Mouse (Mus musculus) pancreas, adult 10 weeks (tissue): ENCODE data around the gene Olfr1288. TPM values are rescaled to one million over a fixed set of nuclear protein-coding genes. Genes with fewer than 3 reads are reported as not detected.

Source experiments
- polyA plus RNA-seq: library from polyadenylated mRNA; stranded (reverse); fragments of 350-450 nt; fragmentation: Illumina TruSeq; extraction: RNeasy Lipid Tissue Mini Kit (QIAGEN cat#74804); gene quantifications from one replicate; pipeline ENCODE4 v1.2.3, GENCODE M21; 2015; ENCODE audit warnings: low read depth, low replicate concordance; ENCODE audit not compliant: insufficient read depth

Gene Olfr1288
- polyA plus RNA-seq = not detected

DNA sequence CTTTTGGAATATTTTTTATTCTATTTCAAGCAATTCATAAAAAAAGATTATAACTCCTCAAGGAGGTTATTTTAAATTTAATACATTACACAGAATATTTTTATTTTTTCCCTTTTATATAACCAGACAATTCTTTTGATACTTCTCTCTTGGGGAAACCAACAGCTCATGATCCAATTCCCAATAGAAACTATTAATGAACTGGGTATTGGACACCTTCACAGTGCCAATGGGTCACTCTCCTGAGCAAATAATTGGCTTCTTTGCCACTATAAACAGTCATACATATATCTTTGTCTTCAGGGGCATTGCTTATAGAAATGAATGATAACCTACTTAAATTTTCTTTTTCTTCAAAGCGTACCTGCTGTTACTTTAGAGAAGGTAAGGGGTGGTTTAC is at the start of gene Olfr1288:
Gene Olfr1288, plus strand, starts transcription at position 301 of the 400 bp plus-strand sequence.

DNA sequence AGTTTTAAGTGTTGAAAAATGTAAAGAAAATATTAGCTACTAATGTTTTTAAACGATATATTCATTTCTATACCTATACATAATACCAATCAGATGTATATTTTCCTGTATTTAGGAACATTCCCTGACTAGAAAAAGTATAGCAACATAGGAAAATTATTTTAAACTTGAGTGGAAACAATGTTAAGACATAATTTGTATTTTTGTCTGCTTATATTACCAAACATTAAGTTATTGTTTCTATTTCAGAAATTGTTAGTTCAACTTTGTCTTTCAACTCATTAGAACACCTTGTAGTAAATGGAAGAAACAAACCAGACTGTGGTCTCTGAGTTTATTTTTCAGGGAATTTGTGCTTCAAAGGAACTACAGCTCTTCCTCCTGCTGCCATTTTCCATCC is 25.1 kb upstream of the Olfr1288 start, which contains the start of gene Olfr1287:
Gene Olfr1287, plus strand, starts transcription at position 301 of the 400 bp plus-strand sequence.

GRCm38 (mm10) chr2:111480519-111480918 is 6.6 kb downstream of the Olfr1288 start, which contains the start of gene Olfr1289:
Gene Olfr1289, plus strand, starts transcription at chr2:111480819.

GRCm38 (mm10) chr2:111493729-111494128 is 19.8 kb downstream of the Olfr1288 start, which contains the start of gene Olfr1290:
Gene Olfr1290, minus strand, starts transcription at chr2:111493829.

DNA sequence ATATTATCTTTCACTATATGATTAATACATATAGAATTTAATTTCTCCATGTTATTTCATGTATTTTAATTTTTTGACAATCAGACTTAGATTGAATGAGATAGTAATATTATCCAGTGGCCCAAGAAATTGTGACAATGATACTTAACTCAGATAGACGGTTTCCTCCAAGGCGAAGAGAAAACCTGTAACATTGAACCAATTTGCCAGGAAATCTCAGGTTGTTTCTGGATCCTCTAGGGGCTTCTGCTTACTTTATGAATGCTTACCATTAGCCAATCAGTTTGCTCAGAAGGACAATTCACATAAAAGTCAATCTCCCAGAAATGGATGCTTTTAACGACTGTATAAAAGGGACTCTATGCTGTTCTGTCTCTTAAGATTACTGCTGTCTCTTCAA is 23.0 kb downstream of the Olfr1288 start, which contains the start of gene Olfr1291-ps1:
Gene Olfr1291-ps1, plus strand, starts transcription at position 301 of the 400 bp plus-strand sequence.

DNA sequence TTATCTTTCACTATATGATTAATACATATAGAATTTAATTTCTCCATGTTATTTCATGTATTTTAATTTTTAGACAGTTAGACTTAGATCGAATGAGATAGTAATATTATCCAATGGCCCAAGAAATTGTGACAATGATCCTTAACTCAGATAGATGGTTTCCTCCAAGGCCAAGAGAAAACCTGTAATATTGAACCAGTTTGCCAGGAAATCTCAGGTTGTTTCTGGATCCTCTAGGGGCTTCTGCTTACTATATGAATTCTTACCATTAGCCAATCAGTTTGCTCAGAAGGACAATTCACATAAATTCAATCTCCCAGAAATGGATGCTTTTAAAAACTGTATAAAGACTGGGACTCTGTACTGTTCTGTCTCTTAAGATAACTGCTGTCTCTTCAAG is 51.0 kb downstream of the Olfr1288 start, which contains the start of gene Olfr1293-ps:
Gene Olfr1293-ps, plus strand, starts transcription at position 301 of the 400 bp plus-strand sequence.

Other genes with a start within 250 kb of the Olfr1288 start
- not detected for gene 4930430A15Rik, start 244.5 kb upstream of the Olfr1288 start, polyA plus RNA-seq
- gene Olfr1275, start 238.8 kb upstream of the Olfr1288 start, polyA plus RNA-seq = not detected
- gene Olfr1276, start 219.6 kb upstream of the Olfr1288 start, polyA plus RNA-seq = not detected
- not detected for gene Olfr1277, start 200.0 kb upstream of the Olfr1288 start, polyA plus RNA-seq
- not detected for gene Olfr1278, start 184.0 kb upstream of the Olfr1288 start, polyA plus RNA-seq
- gene Olfr1279, start 173.5 kb upstream of the Olfr1288 start, polyA plus RNA-seq = not detected
- not detected for gene Olfr1280, start 160.1 kb upstream of the Olfr1288 start, polyA plus RNA-seq
- not detected for gene Olfr1281, start 147.6 kb upstream of the Olfr1288 start, polyA plus RNA-seq
- not detected for gene Olfr1282, start 138.0 kb upstream of the Olfr1288 start, polyA plus RNA-seq
- gene Olfr1283, start 107.3 kb upstream of the Olfr1288 start, polyA plus RNA-seq = not detected
- gene Olfr1284, start 98.6 kb upstream of the Olfr1288 start, polyA plus RNA-seq = not detected
- not detected for gene Olfr1286, start 51.0 kb upstream of the Olfr1288 start, polyA plus RNA-seq
- not detected for gene Olfr1287, start 25.0 kb upstream of the Olfr1288 start, polyA plus RNA-seq
- not detected for gene Olfr1289, start 6.7 kb downstream of the Olfr1288 start, polyA plus RNA-seq
- not detected for gene Olfr1290, start 19.7 kb downstream of the Olfr1288 start, polyA plus RNA-seq
- gene Olfr1291-ps1, start 23.1 kb downstream of the Olfr1288 start, polyA plus RNA-seq = not detected
- not detected for gene Olfr1293-ps, start 51.1 kb downstream of the Olfr1288 start, polyA plus RNA-seq
- not detected for gene Olfr1294, start 66.2 kb downstream of the Olfr1288 start, polyA plus RNA-seq
- gene Olfr1295, start 95.6 kb downstream of the Olfr1288 start, polyA plus RNA-seq = not detected
- not detected for gene Olfr1297, start 152.4 kb downstream of the Olfr1288 start, polyA plus RNA-seq
- not detected for gene Olfr1298, start 175.1 kb downstream of the Olfr1288 start, polyA plus RNA-seq
- not detected for gene Olfr1299, start 187.3 kb downstream of the Olfr1288 start, polyA plus RNA-seq